32 mouse cellular contexts compared by ENCODE assay signal in genomic region chr6:89669556-89669955, GRCm38 (mm10). TPM values are rescaled to one million over a fixed set of nuclear protein-coding genes. Genes with fewer than 3 reads are reported as not detected.
"Had no signal": no experiment of that assay in that cellular context is flagged by ENCODE, and none has a peak within 500 bp of the region (broad histone marks: within the 10 kb centered on the region; RNA-seq: fewer than 3 reads in every experiment).

No protein-coding gene starts in this region.

- DNase-seq: kidney, adult 11 months; kidney, adult 8-10 months; kidney, postnatal 10 days; kidney, postnatal 36 days; liver, embryonic 13.5 days; lung, embryonic 14.5 days; lung, postnatal 36 days; right cerebral cortex, adult 18-20 months; thymus, postnatal 25 days had no signal

- H3K9me3 ChIP-seq: intestine, embryonic 15.5 days; kidney, embryonic 15.5 days; liver, embryonic 13.5 days; megakaryocyte, embryonic 14.5 days; midbrain, embryonic 10.5 days; midbrain, embryonic 13.5 days; neural tube, embryonic 13.5 days had no signal

- H3K27ac ChIP-seq: intestine, embryonic 15.5 days; kidney, embryonic 15.5 days; left cerebral cortex, adult 2 months; liver, embryonic 13.5 days; midbrain, embryonic 10.5 days; midbrain, embryonic 13.5 days; neural tube, embryonic 13.5 days had no signal

- H3K27me3 ChIP-seq: intestine, embryonic 15.5 days; kidney, embryonic 15.5 days; liver, embryonic 13.5 days; midbrain, embryonic 13.5 days; neural tube, embryonic 13.5 days had no signal

- H3K4me3 ChIP-seq: intestine, embryonic 15.5 days; kidney, embryonic 15.5 days; left cerebral cortex, adult 2 months; liver, embryonic 13.5 days; megakaryocyte, embryonic 14.5 days; midbrain, embryonic 10.5 days; midbrain, embryonic 13.5 days; myocyte; neural tube, embryonic 13.5 days had no signal

- H3K36me3 ChIP-seq: intestine, embryonic 15.5 days; liver, embryonic 13.5 days had no signal

- H3K4me1 ChIP-seq: intestine, embryonic 15.5 days; kidney, embryonic 15.5 days; liver, embryonic 13.5 days; midbrain, embryonic 13.5 days; neural tube, embryonic 13.5 days had no signal

RNA-seq across cellular contexts. Expression of gene Vmn1r40, which starts 37.8 kb away (rescaled TPM):
- total RNA-seq: layer of hippocampus, postnatal 25 days; left cerebral cortex, adult 2 months; left cerebral cortex, postnatal 10 days; left cerebral cortex, postnatal 36 days; liver, adult 2 months; monocyte, adult 5-6 weeks; neutrophil, adult 5-6 weeks had no signal
- polyA plus RNA-seq: intestine, embryonic 15.5 days; kidney, embryonic 15.5 days; limb, embryonic 11.5 days; limb, embryonic 14.5 days; liver, adult 2 months; liver, embryonic 13.5 days; liver, embryonic 16.5 days; lung, embryonic 14.5 days; lung, postnatal 0 days; midbrain, embryonic 10.5 days; midbrain, embryonic 13.5 days; midbrain, embryonic 16.5 days; myocyte; neural tube, embryonic 13.5 days; small intestine, adult 2 months; spleen, adult 2 months; stomach, embryonic 16.5 days; thymus, postnatal 0 days had no signal
